Mouse (Mus musculus) CD8-positive naive resting alpha-beta T cell, adult 2 months (primary cell): ENCODE results near the gene Rab11fip2.
A peak's percentile ranks its signal among the peaks of the same experiment; 100 is the strongest.

ENCODE experiments used
- DNase-seq, 2 experiments: peaks; one replicate each; pipeline ENCODE4 v3.0.0; 2022; ENCODE audit warnings: low read depth in 2 of 2, low spot score in 2 of 2

Gene Rab11fip2

DNA sequence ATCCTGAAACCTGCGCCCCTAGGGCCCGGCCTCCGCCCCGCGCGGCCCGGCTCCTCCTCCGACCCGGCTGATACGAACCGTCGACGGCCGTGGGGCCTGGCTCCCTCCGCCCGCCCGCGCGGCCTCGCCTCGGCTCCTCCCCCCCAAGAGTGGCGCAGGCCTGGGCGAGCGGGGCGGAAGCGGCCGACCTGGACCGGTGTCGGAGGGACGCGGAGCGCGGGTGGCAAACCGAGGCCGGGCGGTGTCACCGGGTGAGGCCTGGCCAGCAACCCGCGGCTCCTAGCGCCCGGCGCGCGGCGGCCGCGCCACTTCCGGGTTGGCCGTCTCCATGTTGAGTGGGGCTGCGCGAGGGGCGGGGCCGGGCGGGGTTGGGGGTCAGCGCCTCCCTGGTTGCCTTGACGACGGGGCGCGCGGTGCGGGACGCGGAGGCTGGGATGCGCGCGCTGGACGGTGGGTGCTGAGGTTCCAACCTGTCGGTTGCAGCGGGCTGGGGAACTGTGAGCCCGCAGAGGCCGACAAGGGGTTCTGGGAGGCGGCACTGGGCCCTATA, at the start of gene Rab11fip2:
Rab11fip2 (minus strand) TSS at position 333 of the 550 bp plus-strand sequence.
- DNase-seq, result peak; percentile 77 to 83

DNA sequence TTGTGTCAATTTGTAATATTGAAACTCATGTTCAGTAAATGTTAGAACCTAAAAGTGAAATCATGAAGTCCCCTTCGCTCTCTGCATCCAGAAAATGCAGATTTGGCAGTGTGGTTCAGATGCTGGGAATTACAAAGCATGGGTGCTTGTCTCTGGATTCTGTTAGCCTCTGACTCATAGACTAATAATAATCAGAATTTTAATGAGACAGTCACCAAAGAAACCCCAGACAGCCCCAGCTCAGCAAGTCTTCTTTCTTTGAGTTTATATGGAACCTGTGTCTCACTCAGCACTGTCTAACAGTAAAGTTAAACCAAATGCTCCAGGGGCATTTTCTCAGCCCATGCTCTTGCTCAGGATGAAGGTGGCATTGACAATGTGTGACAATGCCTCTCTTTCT, 38.1 kb upstream of the Rab11fip2 start:
- no peak for DNase-seq

DNA sequence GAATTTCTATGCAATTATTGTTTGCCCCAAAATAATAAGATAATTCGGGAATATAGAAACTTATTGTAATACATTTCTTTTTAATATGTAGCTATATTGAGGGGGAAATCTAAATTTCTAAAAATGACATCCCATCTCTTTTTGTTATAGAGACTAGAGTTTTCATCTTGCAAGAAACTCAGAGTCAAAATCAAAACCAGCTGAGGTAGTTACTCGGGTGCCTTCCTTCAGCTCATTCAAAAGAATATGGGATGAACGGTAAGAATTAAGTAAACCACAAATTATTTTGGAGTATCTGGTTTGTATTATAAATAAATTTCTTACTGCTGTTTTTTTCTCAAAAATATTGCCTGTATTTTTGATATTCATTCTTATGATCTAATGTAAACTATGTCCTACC, 11.5 kb upstream of the Rab11fip2 start:
- no peak for DNase-seq

DNA sequence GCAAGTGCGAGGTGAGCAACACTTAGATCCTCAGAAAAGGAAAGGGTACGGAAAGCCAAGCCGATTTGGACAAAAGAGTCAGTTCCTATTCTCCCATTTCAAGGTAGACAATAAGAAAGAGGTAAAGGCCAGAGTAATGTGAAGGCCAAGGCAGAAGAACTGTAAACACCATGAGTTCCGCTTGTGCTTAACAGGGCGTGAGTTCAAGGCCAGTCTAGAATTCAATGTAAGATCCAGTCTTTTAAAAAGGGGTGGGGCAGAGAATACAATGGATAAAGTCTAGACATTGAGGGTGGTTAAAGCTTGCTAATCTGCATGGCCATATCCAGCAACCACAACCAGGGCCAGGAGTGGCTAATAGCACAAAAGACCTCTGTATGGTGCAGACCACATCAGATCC, 6.3 kb upstream of the Rab11fip2 start:
- DNase-seq, result no peak

DNA sequence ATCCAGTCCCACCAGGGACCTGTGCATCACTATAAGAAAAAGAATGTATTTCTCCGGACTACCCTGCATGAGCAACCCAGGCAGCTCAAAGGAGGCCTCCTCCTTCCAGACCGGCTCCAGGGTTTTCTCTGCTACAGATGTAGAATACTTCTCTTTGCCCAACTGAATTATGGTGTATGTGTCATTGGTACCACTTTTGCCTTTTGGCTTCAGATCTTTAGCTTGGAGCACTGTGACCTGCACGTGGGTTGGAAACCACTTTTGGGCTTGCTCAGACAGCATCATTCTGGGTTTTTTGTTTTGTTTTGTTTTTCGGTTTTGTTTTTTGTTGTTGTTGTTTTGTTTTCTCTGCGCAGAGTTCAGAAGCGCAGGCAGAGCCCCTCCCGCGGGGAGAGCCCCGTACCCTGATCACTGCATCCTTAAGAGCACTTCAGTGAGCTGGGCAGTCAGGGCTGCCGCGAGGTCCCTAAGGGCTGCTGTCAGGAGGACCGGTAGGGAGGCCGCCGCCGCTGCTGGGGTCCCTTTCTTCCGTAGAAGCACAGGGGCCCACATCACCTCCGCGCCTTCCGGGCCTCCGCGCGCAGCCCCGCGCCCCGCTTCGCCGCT, 635 bp downstream of the Rab11fip2 start:
- peak in 1 of 2 experiments; percentile 9 for DNase-seq

DNA sequence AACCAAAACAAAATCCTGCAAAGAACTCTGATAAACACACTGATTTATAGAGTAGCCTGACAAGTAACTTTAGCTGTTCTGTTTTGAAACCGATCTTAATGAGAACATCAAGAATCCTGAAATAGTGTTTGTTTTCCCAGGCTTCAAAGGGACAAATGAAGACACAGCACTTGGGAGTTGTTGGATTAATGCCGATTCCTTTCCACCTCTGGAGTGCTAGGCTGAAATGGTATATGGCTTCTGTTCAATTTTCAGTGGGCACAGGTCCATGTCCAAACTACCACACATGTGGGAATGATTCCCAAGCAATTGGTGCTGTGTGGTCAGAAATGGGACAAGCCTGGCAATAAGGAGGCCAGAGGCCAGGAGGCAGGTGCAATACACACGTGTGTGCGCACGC, 3.7 kb downstream of the Rab11fip2 start:
- DNase-seq, result no peak

DNA sequence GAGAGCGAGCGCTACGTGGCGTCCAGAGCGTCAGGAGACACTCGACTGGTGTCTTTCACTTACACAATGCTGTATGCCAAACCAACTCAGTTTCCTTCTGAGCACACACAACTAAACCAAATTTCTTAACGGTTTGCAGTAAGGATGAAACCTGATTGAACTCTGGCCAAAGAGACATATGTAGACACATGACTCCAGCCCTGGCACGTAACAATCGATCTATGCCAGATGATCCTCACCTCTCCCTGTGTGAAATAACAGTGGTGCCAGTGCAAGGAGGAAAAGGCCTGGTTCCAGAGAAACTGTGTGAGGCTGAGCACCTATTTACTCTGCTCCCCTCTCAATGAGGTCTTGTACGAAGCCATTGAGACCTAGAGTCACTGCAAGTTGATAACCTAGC, 11.4 kb downstream of the Rab11fip2 start:
- DNase-seq, result no peak

DNA sequence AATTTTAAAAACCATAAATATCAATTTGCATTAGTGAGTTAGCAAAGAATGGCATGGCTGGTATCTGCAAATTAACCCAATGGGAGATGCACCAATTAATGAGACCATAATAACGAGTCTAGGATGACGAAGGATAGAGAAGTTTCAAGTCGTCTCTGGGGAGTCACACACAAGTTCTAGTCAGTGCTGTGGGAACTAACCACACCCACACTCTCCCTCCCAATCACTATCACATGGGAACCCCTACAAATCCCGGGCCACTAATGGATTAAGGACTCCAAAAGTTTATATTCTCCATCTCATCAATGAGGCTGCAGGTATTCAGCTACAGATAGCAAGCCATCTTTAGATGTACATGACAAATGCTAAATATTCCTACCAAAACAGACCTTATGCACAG, 14.8 kb downstream of the Rab11fip2 start:
- DNase-seq, result no peak

DNA sequence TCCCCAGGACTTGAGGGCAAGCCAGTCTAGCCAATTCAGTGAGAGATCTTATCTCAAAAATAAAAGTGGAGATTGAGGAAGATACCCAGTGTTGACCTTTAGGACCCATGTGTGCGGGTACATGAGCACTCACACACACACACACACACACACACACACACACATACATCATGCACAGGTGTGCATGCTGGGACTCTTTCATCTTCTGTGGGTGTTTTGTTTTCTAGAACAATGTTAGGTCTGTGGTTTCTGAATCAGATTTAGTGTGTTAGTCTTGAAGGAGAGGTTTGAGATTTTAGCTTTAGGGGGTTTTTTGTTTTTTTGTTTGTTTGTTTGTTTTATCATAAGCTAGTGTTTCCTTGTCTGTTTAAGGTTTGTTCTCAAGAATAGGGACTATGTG, 17.3 kb downstream of the Rab11fip2 start:
- no peak for DNase-seq

DNA sequence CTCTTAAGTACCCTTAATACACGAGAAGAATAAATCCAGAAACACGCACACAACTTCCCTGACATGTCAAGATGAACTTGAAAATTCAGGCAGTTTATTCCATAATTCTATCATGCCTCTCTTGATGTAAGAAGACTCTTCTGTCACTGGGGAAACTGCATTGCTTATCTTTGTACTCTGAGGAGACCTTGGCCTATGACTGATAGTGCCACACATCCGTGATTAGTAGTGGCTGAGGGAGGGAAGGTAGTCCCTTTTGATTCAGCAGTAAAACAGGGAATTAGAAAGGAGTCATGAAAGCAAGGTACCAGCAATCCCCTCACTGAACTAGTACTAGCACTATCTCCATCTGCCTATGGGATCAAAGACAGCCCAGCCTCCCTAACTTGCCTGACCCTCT, 22.6 kb downstream of the Rab11fip2 start:
- DNase-seq, result no peak

DNA sequence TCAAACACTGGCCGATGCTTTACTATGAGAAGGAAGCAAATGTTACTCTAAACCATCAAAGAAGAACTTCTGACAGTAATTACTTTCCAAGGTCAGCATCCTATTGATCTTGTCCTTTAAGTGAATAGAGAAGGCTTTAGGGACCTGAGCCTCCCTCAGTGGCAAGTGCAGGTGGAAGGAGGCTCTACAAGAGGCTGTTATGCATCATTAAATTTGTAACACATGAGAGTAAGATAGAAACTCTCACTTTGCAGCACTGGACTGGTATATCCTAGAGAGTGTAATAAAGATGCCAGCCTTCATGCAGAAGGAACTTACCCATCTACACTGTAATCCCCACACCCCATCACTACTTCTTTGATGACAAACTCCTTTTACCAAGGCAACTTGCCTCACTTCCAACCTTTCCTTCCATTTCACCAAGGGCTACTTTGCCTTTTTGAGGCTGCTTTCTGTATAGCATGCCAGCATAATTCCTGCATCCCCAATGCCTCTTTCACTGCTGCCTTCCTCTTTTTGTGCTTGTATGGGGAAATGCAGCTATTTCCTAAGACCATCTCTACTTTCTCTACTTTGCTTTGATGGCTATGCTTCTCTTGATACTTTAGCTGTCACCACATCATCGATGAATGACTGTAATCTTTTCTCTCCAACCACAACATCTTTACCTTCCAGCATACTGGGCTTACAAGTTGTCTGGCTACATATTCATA, 25.4 kb downstream of the Rab11fip2 start:
- DNase-seq, result no peak

DNA sequence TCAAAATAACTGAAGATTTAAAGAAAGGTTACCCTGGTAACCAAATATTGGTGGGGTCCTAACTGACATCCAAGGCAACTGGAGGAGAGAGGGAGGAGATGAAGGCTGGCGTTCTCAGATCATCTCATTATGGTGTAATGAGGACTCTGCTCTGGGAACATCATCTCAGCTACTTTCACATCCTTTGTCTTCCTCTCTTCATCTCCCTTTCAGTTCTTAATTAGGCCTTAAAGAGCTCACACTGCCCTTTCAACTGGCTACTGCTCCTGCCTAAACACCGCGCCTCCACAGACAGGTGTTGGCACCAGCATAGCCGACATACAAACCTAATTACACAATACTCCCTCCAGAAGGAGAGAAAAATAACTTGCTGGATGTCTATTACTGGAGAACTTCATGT, 31.9 kb downstream of the Rab11fip2 start:
- no peak for DNase-seq

DNA sequence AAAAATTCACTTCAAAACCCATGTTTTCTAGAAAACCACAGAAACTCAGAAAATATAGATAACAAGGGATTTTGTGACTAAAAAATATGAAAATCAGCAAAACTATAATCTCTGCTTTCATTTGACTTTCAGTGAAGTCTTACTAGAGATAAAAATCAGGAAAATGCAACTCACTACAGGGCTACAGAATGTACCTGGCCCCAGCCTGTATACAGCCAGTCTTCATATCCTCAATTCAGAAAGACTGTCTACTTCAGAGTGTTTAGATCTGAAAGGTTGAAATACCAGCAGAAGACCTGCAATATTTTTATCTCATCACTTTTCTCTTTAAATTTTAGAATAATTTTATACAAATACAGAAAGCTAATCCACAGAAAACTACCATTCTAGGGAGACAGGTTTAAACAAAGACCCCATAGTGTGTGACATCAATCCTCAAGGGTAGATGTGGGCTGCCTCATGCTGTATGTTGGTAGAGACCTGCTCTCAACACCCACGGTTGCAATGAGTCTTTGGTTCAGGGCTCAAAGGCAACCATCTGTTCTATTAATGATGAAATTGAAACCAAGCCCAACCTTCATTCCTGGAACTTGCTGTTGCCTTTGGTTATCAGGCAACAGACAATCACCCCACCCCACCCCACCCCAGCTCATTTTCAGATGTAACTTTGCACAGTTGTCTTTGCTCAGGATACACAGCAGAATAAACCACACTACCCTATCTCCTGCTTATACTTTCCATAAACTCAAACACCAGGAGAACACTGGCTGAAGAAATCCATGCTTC, 38.0 kb downstream of the Rab11fip2 start:
- no peak for DNase-seq

DNA sequence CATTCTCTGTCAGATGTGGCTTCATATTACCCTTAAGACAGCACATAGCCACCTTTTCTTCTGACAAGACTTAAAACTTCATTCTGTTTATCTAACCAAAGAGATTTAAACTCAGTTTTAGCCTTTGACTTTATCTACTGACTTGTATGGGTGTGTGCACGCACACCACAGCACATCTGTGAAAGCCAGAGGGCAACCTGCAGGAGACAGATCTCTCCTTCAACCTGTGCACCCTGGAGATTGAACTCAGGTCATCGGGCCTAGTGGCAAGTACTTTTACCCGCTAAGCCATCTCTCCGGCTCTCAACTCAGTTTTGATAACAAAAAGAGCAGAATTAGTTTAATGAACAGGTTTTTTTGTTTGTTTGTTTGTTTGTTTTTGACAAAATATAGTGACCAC, 43.5 kb downstream of the Rab11fip2 start:
- DNase-seq, result no peak

DNA sequence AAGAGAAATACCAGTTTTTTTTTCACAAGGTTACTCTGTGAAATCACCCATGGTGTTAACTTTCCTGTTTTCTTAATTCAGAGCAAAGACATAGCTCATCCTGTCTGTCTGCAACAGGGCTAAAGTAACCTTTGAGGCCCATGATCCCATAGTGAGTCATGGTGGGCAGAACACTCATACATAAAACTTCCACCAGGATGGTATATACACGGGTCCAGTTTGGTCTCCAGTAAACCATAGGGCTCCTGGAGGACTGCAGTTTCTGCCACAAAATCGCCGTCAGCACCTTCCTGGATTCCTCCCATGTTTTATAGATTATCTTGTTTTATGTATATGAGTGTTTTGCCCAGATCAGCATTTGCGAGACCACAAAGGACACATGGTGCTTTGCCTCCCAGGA, 45.2 kb downstream of the Rab11fip2 start:
- no peak for DNase-seq

DNA sequence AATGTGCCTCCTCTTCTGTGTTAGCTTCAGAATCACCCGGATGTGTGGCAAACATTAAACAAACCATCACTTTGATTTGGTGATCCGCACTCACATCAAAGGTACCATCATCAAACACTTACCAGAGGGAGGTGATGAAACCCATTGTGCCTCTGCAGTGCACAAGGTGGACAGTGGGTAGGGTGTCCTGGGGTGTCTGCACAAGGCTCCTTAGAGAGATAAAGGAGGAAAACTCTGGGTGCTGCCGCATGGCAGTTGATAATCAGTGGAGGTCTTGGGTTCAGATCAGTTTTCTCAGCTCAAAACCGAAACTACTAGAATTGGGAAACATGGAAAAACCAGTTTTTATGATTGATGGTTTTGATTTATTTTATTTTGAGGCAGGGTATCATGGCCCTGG, 54.1 kb downstream of the Rab11fip2 start:
- no peak for DNase-seq

DNA sequence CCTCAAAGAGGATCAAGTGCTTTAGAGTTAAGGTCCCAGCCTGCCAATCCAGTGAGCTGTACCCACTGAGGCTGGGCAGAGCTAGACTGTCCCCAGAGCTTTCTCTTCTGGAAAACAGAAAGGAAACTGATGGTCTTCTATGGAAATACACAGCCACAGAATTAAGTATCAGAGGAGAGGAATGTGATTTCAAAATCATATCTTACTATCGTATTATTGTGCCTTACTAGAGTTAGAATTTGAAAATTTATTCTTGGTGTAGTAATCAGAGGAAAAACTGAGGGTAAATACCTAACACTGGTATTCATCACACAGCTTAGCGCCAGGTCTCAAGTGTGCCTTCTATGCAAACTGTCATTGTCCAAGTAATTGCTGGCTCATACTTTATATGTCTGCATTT, 54.6 kb downstream of the Rab11fip2 start:
- DNase-seq, result no peak

DNA sequence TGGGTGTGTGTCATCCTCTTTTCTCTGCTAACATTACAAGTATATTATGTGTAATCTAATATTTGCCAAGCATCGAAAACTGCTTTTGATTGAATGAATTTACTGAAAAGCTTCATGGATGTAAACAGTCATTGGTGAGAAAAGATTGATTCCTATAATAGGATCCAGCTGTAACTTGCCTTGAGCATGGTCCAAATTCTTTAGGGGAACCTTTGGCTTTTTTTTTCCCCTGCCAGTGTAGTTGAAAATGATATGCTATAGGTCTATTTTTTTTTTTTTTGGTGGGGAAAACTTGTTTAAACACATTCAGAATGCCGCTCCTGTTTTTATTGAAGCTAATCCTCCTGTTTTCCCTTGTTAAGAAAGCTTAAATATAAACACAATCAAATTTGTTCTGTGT, 55.6 kb downstream of the Rab11fip2 start:
- DNase-seq, result no peak

DNA sequence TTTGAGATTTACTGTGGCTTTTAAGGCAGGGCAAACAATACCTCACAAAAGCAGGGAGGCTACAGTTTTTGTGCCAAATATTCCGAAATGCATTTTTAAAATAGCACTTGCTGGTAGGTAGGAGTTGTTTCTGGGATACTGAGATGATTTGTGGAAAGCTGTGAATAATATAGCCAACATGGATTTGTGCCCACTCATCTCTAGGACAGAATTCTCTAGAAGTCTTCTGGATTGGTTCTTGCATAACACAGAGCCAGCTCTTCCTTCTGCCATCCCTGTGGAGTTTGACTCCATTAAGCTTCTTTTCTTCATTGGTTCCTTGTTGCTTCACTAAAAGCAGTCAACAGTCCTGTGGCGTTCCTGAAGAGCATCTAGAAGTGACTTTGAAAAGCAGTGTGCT, 58.2 kb downstream of the Rab11fip2 start:
- no peak for DNase-seq

DNA sequence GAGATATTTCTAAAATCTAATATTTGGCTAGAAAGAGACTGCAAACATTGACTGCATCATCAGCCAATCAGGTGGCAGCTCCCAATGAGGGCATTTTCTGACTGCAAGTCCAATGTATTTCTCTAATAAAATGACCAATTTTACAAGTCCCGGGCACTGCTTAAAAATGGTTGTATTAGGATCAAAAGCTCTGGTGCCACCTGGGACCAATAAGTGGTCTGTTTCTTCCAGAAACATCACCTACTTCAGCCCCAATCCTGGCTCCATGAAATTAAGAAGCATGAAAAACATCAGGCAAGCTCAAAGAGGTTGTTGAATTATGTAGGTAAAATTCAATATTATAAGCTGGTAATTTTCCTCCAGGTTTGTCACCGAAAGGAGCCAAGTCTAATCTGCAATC, 66.2 kb downstream of the Rab11fip2 start:
- DNase-seq, result no peak

DNA sequence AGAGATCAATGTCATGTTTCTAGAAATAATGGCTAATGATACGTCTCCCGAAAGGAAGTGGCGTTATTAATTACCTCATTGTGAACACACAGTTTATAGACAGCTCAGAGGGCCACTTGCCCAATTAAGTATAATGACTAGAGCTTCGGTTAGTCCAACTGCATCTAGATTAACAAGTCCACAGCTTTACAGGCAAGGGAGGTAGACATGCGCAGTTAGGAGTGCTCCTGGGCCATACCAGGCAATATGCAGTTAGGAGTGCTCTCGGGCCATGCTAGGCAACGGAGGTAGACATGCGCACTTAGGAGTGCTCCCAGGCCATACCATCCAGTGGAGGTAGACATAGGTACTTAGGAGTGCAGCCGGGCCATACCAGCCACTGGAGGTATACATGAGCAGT, 76.8 kb downstream of the Rab11fip2 start:
- no peak for DNase-seq

DNA sequence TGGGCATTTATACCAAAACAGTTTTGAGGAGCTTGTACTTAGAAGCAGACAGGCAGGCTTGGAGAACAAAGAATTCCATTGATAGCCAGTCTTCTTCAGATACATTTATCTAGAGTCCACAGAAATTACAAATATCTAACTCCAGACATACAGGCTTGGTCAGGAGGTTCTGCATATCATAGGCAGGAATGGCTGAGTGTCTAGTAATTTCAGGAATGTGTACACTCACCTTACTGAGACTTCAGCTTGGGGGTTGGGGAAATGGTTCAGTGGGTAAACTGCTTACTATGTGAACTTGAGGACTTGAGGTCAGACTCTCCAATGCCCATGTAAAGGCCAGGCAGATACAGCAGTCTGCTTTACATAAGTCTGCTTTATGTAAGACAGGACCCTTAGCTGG, 81.0 kb downstream of the Rab11fip2 start:
- DNase-seq, result no peak
